Mouse (Mus musculus) liver (tissue): ENCODE results near the gene Stag2.

Experiments
- DNase-seq: peaks from one replicate; pipeline ENCODE4 v3.0.0-alpha.2; 2020; ENCODE audit warnings: mixed read lengths

The Stag2 gene

DNA sequence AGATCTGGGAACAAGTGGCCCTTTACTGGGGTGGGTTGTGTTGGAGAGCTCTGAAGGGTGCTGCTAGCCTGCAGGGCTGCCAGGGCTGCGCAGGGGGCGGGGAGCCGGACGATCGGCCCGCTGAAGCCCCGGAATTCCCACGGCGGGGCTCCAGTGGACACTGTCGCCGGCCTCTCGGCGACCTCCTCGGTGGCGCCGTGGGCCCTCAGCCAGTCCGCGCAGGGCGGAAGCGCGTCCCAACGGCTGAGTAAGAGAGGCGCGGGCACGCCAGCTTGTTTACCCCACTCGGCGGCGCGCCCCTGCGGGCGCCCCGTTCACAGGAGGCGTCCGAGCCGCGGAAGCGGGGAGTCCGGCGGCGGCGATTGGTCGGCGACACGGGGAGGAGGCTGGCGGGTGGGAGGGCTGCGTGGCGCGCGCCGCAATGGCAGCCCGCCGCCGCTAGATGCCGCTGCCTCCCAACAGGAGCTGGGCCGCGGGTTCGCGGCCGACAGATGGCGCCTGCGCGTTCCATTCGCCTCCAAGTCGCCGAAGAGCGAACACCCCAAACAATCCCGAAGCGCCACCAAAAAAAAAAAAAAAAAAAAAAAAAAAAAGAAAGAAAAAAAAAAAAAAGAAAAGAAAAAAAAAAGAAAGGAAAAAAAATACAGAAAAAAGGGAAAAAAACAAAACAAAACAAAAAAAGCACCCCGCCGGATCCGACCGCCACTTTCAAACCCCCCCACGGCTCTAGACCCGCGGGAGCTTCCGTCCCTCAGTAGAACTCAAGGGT lies at the start of gene Stag2:
TSS of gene Stag2 (plus strand) at position 530 of the 769 bp plus-strand sequence.
- peak; percentile 93 for DNase-seq

DNA sequence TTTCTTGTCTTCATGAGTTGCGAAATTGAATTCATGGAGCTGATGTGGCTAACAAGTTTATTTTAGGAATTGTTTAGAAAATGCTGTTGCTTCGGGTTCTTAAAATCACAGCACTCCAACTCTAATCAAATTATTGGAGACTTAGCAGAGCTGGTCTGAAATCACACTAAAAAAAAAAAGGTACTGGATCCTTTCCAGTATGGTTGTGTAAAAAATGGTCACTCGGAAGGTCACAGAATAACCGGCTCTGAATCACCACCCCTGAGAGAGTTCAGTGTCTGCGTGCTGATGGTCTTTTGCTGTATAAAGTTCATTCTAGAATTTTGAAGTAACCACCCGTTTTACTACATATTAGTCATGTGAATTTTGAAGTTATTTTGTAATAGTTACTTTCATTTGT lies 42.0 kb upstream of the Stag2 start:
- no peak for DNase-seq

DNA sequence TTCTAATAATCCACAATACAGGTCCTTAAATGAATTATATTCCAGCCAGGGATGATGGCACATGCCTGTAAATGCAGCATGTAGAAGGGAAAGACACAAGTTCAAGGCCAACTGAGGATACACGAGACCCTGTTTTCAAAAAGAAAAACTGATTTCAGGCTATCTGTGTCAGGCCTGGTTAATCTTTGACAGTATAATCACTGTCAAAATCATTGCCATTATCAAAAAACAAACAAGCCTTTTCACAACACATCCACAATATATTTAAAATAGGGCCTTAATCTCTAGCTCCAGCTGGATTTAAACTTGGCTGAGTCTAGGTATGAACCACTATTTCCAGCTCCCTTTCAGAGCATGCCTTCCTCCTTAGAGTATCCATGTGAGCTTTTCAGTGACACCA lies 38.5 kb upstream of the Stag2 start:
- no peak for DNase-seq

DNA sequence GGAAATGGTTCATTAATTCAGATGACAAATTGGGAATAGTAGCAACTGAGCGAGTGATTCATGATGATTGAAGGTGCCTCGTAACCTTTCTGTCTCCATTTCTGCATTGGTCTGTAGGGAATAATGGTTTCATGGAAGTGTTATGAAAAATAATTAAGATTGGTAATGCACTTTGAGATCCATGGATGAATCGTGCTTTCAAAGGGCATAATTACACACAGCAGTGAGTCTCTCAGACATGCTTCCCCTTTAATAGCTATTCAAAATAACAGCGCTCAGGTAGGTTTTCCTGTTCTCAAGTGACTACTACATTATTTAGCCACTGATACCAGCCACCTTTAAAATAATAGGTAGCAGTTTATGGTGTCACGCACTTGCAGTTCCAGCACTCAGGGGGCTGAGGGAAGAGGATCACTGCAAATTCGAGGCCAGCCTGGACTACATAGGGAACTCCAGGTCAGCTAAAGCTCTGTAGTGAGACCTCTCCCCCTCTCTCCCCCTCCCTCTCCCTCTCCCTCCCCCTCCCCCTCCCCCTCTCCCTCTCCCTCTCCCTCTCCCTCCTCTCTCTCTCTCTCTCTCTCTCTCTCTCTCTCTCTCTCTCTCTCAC lies 29.6 kb upstream of the Stag2 start:
- DNase-seq: no peak

DNA sequence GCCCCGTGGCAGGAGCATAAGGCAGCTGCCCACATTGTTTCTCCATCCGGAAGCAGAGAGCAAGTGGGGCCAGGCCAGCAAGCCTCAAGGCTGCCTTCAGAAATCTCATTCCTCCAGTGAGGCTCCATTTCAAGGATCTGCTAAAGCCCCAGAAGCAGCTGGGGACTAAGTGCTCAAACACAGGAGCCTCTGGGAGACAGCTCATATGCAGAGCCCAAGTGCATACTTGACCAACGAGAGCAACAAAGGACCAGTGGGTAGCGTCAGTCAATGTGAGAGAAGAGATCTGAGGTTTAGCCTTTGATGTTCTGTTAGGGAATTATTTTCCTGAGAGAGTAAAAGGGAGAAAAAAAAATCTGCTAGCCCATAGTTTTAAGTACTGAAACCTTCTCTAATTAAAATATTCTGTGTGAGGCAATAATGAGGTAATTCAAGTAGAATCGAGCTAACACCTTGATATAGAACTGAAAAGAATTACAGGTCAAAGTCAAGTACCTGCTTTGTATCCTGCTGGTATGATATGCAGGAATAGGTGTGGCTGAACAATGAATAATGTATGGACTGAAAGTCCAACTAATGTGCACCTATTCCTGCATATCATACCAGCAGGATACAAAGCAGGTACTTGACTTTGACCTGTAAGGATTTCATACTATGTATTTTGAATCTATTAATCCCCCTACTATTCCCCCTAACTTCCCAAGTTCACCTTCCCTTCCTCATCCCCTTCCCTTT lies 24.0 kb upstream of the Stag2 start:
- DNase-seq: no peak

DNA sequence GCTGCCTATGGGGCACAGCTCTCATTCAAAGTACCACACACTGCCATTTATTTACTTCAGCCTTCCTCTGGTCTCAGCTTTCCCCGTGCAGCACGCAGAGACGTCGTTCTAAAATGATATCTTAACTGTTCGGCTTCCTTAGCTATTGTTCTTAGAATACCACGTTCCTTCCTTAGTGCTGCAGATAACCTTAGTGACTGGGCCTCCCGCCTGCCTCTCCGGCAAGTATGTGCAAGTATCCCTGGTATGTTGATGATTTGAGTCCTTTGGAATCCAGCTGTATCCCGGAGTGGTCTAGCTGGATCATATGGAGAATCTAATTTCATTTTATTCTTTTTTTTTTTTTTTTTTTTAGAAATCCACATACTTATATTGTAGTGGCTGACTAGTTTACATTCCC lies 9.2 kb upstream of the Stag2 start:
- DNase-seq: peak; percentile 10

DNA sequence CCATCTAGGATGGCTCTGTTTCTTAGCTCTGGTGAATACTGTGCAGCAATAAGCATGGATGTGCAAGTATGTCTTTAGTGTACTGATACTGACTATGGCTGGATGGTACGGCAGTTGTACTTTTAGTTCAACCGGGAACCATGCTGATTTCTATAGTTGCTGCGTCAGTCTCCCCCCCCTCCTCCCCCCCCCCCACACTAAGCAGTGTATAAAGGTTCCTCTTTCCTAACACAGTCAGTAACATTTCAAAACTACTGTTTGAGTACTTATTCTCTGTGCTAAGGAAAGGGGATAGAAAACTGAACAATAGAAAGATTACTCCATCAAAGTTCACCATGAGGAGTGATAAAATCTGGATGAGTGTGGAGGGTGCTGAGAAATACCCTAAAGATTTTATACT lies 6.5 kb upstream of the Stag2 start:
- no peak for DNase-seq

DNA sequence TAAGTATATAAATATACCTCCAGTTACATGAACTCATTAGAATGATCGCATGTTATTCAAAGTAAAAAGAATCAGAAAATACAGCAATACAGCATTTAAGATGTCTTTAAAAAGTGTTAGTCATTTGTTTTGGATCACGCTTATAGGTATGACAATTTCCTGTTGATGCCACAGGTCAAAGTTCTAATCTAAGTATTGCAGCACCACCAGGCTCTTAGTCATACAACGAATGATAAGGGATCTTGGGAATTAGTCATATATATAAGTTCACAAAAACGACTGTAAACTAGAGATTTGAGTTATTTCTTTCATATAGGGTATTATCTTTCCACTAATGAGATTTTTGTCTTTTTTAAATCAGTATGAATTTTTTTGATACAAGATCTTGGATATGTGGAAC lies 5.1 kb upstream of the Stag2 start:
- no peak for DNase-seq

DNA sequence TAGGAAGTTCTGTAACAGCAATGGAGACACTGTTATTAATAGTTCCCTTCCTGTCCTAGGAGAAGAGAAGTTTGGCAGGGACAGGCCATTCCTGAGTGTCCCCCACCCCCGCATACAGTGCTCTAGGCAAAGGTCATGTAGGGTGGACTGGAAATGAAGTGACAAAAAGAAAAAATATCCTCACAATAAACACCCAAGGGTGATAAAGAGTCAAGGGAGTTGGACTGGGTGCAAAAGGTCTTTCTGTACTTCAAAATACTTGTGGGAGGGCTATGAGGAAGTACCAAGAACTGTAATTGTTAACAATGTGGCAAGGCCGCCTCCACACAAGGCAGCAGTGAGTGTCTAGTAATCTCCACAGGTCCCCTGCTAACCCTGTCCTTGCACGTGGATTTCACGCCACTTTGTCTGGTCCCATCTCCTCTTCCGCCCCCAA lies 1.1 kb upstream of the Stag2 start:
- DNase-seq: peak; percentile 14

DNA sequence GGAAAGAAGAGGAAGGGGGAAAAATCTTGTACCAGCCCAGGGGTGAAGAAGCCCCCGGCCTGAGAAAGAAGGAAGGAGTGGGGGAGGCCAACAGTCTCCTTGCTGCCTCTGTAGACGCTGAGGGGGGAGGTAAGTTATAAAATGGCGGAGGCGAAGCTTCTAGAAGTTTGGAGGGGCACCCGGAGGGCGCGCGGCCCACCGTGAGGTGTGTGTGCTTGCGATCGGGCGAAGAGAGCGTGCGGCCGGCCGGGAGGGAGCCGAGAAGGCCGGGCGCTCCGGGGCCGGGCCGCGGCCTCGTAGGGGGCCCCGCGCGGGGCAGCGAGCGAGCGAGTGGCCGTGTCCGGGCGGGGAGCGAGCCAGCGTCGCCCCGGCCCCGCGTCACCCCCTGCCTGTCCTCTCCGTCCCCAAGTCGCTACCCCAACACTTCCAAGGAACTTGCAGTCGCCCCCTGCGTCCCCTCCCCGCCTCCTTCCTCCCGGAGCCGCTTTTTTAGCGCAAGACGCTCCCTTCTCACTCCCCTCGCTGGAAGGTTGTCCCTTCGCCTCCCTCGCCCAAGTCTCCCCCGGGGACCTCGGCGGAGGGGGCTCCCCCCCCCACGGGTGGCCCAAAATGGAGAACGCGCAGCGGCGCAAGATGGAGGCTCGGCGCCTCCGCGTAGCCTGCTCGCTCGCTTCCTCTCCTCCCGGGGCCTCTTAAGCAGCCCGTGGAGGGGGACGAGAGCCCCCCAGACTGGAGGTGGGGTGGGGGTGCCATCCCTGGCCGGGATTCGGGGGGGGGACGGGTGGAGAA lies 634 bp downstream of the Stag2 start:
- peak; percentile 44 for DNase-seq

DNA sequence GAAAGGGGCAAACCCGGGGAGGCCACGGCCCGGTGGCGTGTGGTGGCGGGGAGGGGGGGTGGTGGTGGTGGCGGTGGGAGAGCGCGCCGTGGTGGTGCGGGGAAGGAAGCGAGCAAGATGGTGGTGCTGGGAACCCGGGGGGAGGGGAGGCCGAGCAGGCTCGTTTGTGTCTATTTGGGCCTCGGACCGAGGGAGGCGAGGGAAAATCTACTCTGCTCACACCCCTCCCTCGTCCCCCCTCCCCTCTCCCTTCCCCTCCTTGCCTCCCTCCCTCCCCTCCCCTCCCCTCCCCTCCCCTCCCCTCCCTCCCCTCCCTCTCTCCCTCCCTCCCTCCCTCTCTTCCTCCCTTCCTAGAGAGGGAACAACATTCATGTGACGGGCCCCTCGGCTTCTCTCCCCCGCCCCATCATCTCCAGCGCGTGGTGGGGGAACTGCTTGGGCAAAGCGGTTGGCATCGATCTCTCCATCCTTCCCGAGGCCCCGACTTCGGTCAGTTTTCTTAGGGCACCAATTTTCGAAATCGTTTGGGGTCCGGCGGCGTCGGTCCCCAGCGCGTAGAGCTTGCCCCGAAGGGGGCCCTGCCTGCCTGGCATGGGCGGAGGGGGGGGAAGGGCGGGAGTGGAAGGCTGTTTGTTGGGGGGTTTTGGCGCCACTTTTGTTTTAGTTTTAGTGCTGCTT lies 1.4 kb downstream of the Stag2 start:
- DNase-seq: peak; percentile 86

DNA sequence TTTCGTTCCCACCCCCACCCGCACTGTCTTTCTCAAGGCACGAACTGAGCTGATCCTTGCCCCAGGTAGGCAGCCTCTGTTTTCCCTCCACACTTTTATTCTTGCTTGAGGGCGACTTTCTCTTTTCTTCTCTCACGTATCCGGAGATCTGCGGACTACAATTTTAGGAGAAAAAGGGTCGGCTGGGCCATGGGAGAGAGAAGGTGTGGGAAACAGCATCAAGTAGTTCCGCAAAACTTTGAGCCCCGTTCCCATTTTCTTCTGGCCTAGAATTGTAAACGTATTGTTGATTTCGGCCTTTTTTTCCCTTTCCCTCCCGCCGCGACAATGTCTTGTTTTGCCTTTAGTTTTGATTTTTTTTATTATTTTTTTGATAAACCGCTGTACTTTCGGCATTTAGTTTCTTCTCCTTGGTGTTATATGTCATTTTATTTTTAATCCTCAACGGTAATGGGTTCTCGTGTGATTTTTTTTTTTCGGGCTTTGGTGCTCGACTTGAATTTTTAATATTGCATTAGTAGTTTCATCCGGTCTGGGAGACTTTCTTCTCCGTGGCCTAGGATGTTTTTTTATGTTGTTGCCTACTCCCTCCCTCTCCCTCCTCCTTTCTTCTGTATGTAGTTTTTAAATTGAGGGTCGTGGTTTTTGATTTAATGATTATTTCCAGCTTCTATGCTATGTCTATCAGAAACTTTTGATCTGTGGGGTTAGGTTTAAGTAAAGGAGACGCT lies 2.1 kb downstream of the Stag2 start:
- no peak for DNase-seq

DNA sequence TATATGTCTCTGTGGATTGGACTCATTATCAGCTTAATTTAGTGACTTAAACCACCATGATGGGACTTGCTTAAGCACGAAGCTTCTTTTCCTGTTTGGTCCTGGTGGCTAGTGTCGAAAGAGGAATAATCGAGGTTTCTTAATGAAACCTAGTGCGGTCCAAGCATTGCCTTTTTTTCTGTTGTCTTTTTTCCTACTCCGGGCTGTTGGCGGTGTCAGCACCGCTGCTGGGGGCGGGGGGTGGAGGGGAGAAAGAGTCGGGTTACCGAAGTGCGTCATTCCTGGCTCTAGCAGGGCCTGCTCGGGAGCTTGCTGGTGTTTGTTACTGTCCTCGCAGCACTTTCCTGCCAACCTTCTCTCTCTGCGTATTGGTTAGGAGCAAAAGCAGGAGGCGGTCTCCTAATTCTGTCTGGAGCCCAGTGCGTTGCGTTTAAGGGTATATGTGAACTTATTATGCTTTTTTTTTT lies 2.8 kb downstream of the Stag2 start:
- peak; percentile 84 for DNase-seq

DNA sequence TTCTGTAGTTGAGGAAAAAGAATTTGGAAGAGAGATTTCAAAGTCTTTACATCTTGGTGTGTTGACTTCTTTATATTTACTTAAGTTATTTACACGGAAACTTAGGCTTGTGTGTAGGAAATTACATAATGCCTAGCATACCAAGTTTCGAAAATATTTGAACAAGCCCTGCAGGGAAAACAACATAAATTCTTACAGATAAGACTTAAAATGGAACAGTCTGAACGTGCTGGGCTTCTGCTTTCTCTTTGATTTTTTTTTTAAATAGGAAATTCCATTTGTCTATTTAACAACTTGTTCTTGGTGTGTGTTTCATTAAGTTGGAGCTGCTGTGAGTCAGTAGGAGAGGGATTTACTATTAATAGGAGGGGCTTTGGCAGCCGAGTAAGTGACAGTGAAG lies 3.9 kb downstream of the Stag2 start:
- no peak for DNase-seq

DNA sequence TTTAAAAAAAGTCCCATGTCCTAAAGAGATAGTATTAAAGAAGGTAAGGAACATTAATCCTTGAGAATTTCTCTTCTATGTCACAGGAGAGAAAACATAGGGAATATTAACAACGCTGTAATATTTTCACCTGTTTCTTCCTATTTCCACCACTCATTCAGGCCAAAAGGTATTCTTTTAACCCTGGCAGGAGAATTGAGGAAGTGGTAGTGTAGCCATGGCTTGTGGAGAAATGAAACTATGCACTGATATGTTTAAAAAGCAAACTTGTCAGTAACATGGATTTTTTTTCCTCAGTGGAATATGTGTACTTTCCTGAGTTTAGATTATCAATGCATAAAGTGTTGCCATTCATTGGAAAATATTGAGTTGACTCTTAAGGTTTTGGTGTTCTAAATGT lies 16.3 kb downstream of the Stag2 start:
- DNase-seq: no peak

DNA sequence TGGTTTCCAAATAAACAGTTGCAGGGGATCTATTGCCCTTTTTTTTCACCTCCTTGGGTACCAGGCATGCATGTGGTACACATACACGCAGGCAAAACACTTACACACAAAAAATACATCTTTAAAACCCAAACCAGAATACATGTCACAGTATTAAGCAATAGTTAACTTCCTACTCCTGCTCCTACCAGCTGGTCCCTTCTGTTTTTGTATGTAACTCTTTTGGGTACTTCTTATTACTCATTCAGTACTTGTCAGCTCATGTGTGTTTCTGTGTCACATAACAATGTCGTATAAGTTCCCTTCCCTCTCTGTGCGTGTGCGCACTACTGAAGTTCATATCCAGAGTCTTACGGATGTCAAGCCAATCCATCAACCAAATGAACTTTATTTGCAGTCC lies 21.7 kb downstream of the Stag2 start:
- no peak for DNase-seq

DNA sequence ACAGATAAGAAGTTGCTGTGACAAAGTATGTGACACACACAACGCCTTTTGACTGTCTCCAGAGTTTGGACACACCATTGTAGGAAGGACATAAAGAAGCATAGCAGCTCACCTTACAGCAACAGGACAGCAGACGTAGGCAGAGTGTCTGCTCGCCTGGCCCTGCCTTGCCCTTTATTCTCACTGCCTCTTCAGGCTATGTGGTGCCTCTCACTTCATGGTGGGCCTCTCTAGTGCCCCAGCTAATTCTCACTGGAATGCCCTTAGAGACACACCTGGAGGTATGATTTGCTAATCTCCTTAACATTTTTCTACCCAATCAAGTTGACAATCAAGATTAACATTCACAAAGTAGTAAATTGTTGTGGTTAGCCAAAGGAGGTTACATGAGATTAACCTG lies 38.5 kb downstream of the Stag2 start:
- DNase-seq: no peak

DNA sequence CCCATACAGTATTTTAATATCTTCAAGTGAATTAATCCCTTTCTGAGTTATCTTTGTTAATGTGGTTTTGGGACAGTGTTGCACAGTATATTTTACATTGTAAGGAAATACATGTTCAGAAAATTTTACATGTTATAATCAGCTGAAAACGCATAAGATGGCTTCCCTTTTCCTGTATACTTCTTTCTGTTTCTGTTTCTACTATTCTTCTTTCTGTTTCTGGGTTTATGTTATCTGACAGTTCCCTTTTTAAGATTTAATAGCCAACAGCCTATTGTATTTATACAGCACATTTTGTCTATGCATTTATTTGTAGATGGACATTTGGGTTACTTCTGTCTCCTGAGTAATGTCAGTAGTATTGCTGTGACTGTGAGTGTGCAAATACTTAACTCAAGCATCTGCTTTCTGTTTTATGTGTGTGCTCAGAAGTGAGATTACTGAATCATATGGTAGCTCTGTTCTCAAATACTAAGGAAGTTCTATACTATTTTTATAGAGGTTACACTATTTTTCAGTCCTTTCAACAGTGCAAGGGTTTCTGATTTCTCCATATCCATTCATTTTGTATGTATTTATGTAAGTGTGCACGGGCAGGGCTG lies 39.8 kb downstream of the Stag2 start:
- no peak for DNase-seq

DNA sequence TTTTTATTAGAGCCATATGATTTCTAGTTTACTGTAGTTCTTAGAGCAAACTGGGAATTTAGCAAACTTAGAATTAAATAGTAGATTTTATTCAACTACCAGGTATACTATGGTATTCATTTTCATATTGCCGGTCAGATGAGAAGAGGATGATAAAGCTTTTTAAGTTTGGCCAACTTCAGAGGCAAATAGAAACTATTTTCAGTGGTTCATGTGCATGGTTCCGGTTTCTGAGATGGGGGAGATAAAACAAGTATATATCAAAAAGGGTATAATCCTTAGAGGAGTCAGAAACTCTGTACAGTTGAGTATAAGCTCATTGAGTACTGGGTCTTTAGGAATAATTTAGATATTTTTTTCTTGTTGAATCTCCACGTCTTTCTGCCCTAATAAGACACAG lies 45.5 kb downstream of the Stag2 start:
- no peak for DNase-seq

DNA sequence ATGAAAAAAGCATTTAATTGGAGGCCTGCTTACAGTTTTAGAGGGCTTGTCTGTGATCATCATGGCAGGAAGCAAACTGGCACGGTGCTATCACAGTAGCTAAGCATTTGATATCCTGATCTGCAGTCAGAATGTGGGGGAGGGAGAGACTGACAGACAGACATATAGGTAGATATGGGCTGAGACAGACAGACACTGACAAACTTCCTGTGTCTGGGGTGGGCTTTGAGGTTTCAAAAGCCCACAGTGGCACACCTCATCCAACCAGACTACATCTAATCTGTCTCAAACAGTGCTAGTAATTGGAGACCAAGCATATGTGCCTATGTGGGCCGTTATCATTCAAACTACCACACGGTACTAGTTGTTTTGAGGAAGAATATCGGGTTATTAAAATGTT lies 53.4 kb downstream of the Stag2 start:
- DNase-seq: no peak

DNA sequence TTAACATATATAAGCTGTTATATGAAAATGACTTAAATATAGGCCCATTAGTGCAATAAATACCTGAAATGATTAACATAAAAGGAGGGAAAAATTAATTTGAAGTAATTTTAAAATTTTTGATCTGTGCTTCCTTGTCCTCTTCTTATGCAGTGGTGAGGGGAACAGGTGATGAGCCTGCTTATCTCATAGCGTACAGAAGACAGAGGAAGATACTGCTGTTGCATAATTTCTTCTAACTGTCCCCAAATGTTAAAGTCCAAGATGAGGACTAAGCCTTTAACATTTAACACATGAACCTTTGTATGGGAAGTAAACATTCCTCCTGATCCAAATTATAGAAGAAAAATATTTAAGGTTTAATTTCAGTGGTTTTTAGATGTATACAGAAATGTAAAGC lies 66.6 kb downstream of the Stag2 start:
- no peak for DNase-seq
